Mouse (Mus musculus) heart, embryonic 11.5 days (tissue): ENCODE measurements around the gene Cdc42se2. TPM values are rescaled to one million over a fixed set of nuclear protein-coding genes. Genes with fewer than 3 reads are reported as not detected.

ENCODE experiments used
- ATAC-seq: fragments of 200-750 bp; cut with Nextera tagmentation; replicated peaks from 2 replicates; pipeline ENCODE4 v1.8.0; 2017; ENCODE audit warnings: moderate library complexity; ENCODE audit not compliant: insufficient number of reproducible peaks, low FRiP score, low TSS enrichment
- H3K27ac ChIP-seq: fragments of 300-500 bp; sonication (generic); 2 replicates; pipeline ENCODE4 v1.5.1; 2014; ENCODE audit warnings: mild to moderate bottlenecking, low read depth, low read length
- H3K27me3 ChIP-seq: fragments of 300-500 bp; sonication (generic); 2 replicates; pipeline ENCODE4 v1.6.1; 2014; ENCODE audit warnings: mild to moderate bottlenecking, low read length, mixed read lengths; ENCODE audit not compliant: control insufficient read depth, insufficient read depth
- H3K36me3 ChIP-seq: fragments of 300-500 bp; sonication (generic); 2 replicates; pipeline ENCODE4 v1.6.1; 2014; ENCODE audit warnings: mild to moderate bottlenecking, low read length, moderate library complexity, mixed read lengths; ENCODE audit not compliant: control insufficient read depth, insufficient read depth
- H3K4me1 ChIP-seq: fragments of 300-500 bp; sonication (generic); 2 replicates; pipeline ENCODE4 v1.6.1; 2014; ENCODE audit warnings: low read length; ENCODE audit not compliant: control insufficient read depth, insufficient read depth
- H3K4me2 ChIP-seq: fragments of 300-500 bp; sonication (generic); 2 replicates; pipeline ENCODE4 v1.6.1; 2014; ENCODE audit warnings: mild to moderate bottlenecking, moderate library complexity
- H3K4me3 ChIP-seq: fragments of 300-500 bp; sonication (generic); 2 replicates; pipeline ENCODE4 v1.5.1; 2014; ENCODE audit warnings: low read depth, low read length
- H3K9ac ChIP-seq: fragments of 300-500 bp; sonication (generic); 2 replicates; pipeline ENCODE4 v1.6.1; 2014; ENCODE audit warnings: mild to moderate bottlenecking, low read depth, low read length, moderate library complexity
- H3K9me3 ChIP-seq: fragments of 300-500 bp; sonication (generic); replicated peaks from 2 replicates; pipeline ENCODE4 v1.6.1; 2016; ENCODE audit warnings: low read length; ENCODE audit not compliant: control insufficient read depth
- WGBS: fragments of 180-500 bp; shearing (Covaris S2); extraction: QIAGEN DNeasy Blood & Tissue Kit; methylation state at CpG from one replicate; pipeline ENCODE4 v1.1.7; 2014; ENCODE audit not compliant: insufficient replicate concordance; 5-methylcytosine and 5-hydroxymethylcytosine counted together
- polyA plus RNA-seq: library from polyadenylated mRNA; unstranded; fragments of >200 nt; fragmentation: Nextera tagmentation; extraction: Ambion mirVana; gene quantifications from 2 replicates; pipeline ENCODE4 v1.2.1, GENCODE M21; 2014

Cdc42se2 gene
- polyA plus RNA-seq, 1 experiment from 2014 or later: 65.6 TPM

GRCm38 (mm10) chr11:54699972-54700371, 87.5 kb downstream of the Cdc42se2 start:
- peaks cover 9% of the 10 kb centered on the region for H3K36me3 ChIP-seq
- 66% methylated on average over 3 of the region's 3 CpGs for WGBS
- no peak overlapping the region for H3K4me3 ChIP-seq
- H3K4me1 ChIP-seq: no peaks in the 10 kb centered on the region
- no peaks in the 10 kb centered on the region for H3K27me3 ChIP-seq
- H3K9me3 ChIP-seq: no peaks in the 10 kb centered on the region
- no peak overlapping the region for H3K27ac ChIP-seq
- H3K4me2 ChIP-seq: no peak overlapping the region
- no peak for ATAC-seq
- H3K9ac ChIP-seq: no peak overlapping the region

- no peak overlapping the region for H3K4me3 ChIP-seq
- no peaks in the 10 kb centered on the region for H3K4me1 ChIP-seq
- H3K4me2 ChIP-seq: no peak overlapping the region
- no peaks in the 10 kb centered on the region for H3K9me3 ChIP-seq
- H3K9ac ChIP-seq: no peak overlapping the region
- WGBS: 95% methylated on average over 7 of the region's 7 CpGs
- H3K27me3 ChIP-seq: no peaks in the 10 kb centered on the region
- ATAC-seq: no peak
- no peak overlapping the region for H3K27ac ChIP-seq
- H3K36me3 ChIP-seq: peaks cover 9% of the 10 kb centered on the region
Observed at GRCm38 (mm10) chr11:54698636-54699035, 88.8 kb downstream of the Cdc42se2 start.

- H3K4me2 ChIP-seq: no peak overlapping the region
- H3K4me1 ChIP-seq: no peaks in the 10 kb centered on the region
- ATAC-seq: no peak
- H3K27ac ChIP-seq: no peak overlapping the region
- H3K27me3 ChIP-seq: no peaks in the 10 kb centered on the region
- H3K36me3 ChIP-seq: peaks cover 9% of the 10 kb centered on the region
- H3K9me3 ChIP-seq: no peaks in the 10 kb centered on the region
- WGBS: 93% methylated on average over 5 of the region's 5 CpGs
- no peak overlapping the region for H3K4me3 ChIP-seq
- no peak overlapping the region for H3K9ac ChIP-seq
Observed at GRCm38 (mm10) chr11:54697611-54698010, 89.9 kb downstream of the Cdc42se2 start.

GRCm38 (mm10) chr11:54695951-54696350, 91.5 kb downstream of the Cdc42se2 start:
- H3K36me3 ChIP-seq: peaks cover 14% of the 10 kb centered on the region
- no peaks in the 10 kb centered on the region for H3K4me1 ChIP-seq
- WGBS: 60% methylated on average over 4 of the region's 4 CpGs
- no peaks in the 10 kb centered on the region for H3K9me3 ChIP-seq
- H3K4me3 ChIP-seq: no peak overlapping the region
- H3K27ac ChIP-seq: no peak overlapping the region
- H3K9ac ChIP-seq: no peak overlapping the region
- no peak overlapping the region for H3K4me2 ChIP-seq
- no peaks in the 10 kb centered on the region for H3K27me3 ChIP-seq
- ATAC-seq: no peak

DNA sequence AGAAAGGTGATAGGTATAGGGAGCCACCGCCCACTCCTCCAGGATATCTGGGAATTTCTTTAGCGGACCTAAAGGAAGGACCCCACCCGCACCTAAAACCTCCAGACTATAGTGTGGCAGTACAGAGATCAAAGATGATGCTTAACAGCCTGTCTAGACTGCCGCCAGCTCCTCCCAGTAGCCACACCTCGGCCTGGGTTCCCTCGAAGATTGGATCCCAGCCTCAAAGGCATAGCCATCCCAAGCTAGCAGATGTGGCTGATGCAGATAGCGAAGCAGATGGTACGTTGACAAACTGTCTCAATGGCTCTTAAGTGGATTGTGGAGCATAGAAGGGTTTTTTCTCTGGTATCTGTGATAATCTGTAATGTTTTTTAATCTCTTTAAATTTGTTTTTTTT, 93.2 kb downstream of the Cdc42se2 start:
- H3K36me3 ChIP-seq: peaks cover 17% of the 10 kb centered on the region
- 80% methylated on average over 8 of the region's 8 CpGs for WGBS
- H3K4me3 ChIP-seq: no peak overlapping the region
- no peaks in the 10 kb centered on the region for H3K4me1 ChIP-seq
- no peaks in the 10 kb centered on the region for H3K27me3 ChIP-seq
- ATAC-seq: no peak
- H3K27ac ChIP-seq: no peak overlapping the region
- no peaks in the 10 kb centered on the region for H3K9me3 ChIP-seq
- no peak overlapping the region for H3K9ac ChIP-seq
- no peak overlapping the region for H3K4me2 ChIP-seq

DNA sequence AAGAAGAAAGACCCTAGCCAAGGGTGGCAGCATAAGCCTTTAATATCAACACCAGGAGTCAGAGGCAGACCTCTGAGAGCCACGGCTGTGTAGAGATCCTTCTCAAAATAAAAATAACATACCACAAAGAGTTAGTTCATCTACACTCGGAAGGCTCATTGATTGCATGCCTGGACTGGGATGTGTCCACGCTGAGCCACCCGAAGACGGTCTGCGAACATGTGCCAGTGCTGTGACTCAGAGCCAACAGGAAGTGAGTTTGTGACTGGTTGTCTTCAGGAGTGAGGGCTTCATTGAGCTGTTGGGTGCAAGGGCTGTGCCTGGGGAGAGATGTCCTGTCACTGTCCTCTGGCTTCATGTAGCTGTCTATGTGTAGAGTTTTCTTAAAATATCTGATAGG, 93.8 kb downstream of the Cdc42se2 start:
- 78% methylated on average over 6 of the region's 6 CpGs for WGBS
- H3K27me3 ChIP-seq: no peaks in the 10 kb centered on the region
- peaks cover 17% of the 10 kb centered on the region for H3K36me3 ChIP-seq
- H3K4me2 ChIP-seq: no peak overlapping the region
- H3K9ac ChIP-seq: no peak overlapping the region
- ATAC-seq: no peak
- no peak overlapping the region for H3K27ac ChIP-seq
- no peak overlapping the region for H3K4me3 ChIP-seq
- H3K9me3 ChIP-seq: no peaks in the 10 kb centered on the region
- H3K4me1 ChIP-seq: no peaks in the 10 kb centered on the region

GRCm38 (mm10) chr11:54691179-54691578, 96.3 kb downstream of the Cdc42se2 start:
- no peak overlapping the region for H3K9ac ChIP-seq
- H3K4me3 ChIP-seq: no peak overlapping the region
- no peaks in the 10 kb centered on the region for H3K27me3 ChIP-seq
- peaks cover 8% of the 10 kb centered on the region; the same call in 1 of the 2 replicates for H3K36me3 ChIP-seq
- ATAC-seq: no peak
- H3K4me2 ChIP-seq: no peak overlapping the region
- no peaks in the 10 kb centered on the region for H3K4me1 ChIP-seq
- no peaks in the 10 kb centered on the region for H3K9me3 ChIP-seq
- 69% methylated on average over 4 of the region's 4 CpGs for WGBS
- no peak overlapping the region for H3K27ac ChIP-seq

DNA sequence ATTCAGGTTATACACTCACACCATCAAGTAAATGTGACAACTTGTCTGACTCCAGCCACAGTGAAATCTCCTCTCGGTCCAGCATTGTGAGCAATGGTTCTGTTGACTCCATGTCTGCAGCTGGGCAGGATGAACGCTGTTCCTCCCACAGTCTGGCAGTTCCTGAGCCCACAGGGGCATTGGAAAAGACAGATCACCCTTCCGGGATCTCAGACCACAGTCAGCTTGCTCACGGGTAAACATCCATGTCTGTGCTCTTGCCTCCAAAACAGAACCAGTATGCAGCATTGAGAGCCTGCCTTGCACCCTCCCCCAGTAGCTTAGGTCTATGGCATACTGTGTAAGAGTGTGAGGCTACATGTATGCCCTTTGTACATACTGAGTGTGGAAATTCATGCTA, 97.3 kb downstream of the Cdc42se2 start:
- no peaks in the 10 kb centered on the region for H3K4me1 ChIP-seq
- no peak for ATAC-seq
- H3K4me2 ChIP-seq: no peak overlapping the region
- no peaks in the 10 kb centered on the region for H3K27me3 ChIP-seq
- WGBS: 76% methylated on average over 4 of the region's 4 CpGs
- H3K9me3 ChIP-seq: no peaks in the 10 kb centered on the region
- H3K9ac ChIP-seq: no peak overlapping the region
- H3K4me3 ChIP-seq: no peak overlapping the region
- no peak overlapping the region for H3K27ac ChIP-seq
- peaks cover 8% of the 10 kb centered on the region; the same call in 1 of the 2 replicates for H3K36me3 ChIP-seq

DNA sequence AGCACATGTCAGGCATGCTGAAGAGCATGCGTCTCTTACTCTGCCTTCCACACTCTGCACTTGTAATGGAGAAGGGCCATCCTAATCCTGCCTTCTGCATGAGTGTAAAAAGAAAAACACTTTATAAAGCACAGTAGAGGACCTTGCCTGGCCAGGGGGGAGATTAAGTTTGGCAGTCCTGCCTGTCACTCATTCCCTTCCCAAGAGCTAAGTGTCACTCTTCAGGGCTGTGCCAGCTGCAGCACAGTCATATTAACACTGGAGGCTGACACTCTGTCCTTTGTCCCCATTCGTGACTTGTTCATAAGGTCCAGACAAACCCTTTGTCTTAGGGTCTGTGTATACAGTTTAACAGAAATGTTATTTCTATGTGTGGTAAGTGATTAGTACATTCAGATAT, 102.6 kb downstream of the Cdc42se2 start:
- ATAC-seq: no peak
- H3K27me3 ChIP-seq: no peaks in the 10 kb centered on the region
- H3K4me2 ChIP-seq: no peak overlapping the region
- no peak overlapping the region for H3K9ac ChIP-seq
- H3K9me3 ChIP-seq: no peaks in the 10 kb centered on the region
- WGBS: 84% methylated on average over 2 of the region's 2 CpGs
- no peak overlapping the region for H3K27ac ChIP-seq
- H3K36me3 ChIP-seq: peaks cover 6% of the 10 kb centered on the region
- H3K4me3 ChIP-seq: no peak overlapping the region
- no peaks in the 10 kb centered on the region for H3K4me1 ChIP-seq
